Mouse (Mus musculus) hematopoietic stem cell, adult 5-6 weeks (primary cell): ENCODE data around the gene Prkd3. TPM values are rescaled to one million over a fixed set of nuclear protein-coding genes. Genes with fewer than 3 reads are reported as not detected.

ENCODE experiments used
- ATAC-seq, 2 experiments: fragments of 125-278 bp in 1 of 2; replicated peaks in 1 of 2; 2 replicates each; pipeline ENCODE4 v1.8.0; 2016 to 2017; ENCODE audit warnings: inconsistent platforms in 2 of 2, mild to moderate bottlenecking in 2 of 2, moderate number of reproducible peaks in 2 of 2, low read depth in 1 of 2, moderate TSS enrichment in 1 of 2; ENCODE audit not compliant: low FRiP score in 2 of 2, poor library complexity in 2 of 2, severe bottlenecking in 2 of 2, insufficient read depth in 1 of 2, low TSS enrichment in 1 of 2
- total RNA-seq: library from RNA; stranded (forward); fragments of 172-1452, 232-1000 nt; gene quantifications from 2 replicates; pipeline ENCODE4 v1.2.3, GENCODE M21; 2017

The Prkd3 gene
- total RNA-seq, 1 experiment from 2014 or later: 73.9 TPM

DNA sequence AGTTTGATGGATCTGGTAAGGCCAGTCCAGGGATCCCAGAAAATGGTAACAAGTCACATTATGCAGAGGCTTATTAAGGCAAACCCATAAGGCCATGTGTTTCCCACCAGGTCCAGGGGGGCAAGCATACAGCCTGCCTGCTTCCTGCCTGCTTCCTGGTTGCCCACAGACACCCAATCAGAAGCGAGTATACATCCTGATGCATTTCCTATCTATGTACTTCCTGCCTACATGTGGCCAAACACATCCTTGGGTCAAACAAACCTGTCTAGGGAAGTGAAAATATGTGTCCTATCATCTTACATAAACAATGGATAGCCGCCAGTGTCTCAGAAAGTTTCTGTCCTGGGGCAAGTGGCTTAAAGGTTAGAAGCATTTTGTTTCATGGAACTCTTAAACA is 117.5 kb downstream of the Prkd3 start:
- no peak; a peak in 1 of 4 replicates for ATAC-seq

Other genes with a start within 250 kb of the Prkd3 start
- gene Heatr5b, start 185.5 kb downstream of the Prkd3 start, total RNA-seq: 22.5 and 28.1 TPM in 2 replicates
- 16.7 and 34.4 TPM in 2 replicates for gene Gpatch11, start 185.2 kb downstream of the Prkd3 start, total RNA-seq
- gene Eif2ak2, start 138.2 kb downstream of the Prkd3 start, total RNA-seq: 70.4 and 76.2 TPM in 2 replicates
- 0.13 TPM in 1 of 2 replicates, not detected in the other for gene Sult6b1, start 113.8 kb downstream of the Prkd3 start, total RNA-seq
- gene Cebpzos, start 104.3 kb downstream of the Prkd3 start, total RNA-seq: 48.8 and 51.5 TPM in 2 replicates
- 157 and 297 TPM in 2 replicates for gene Cebpz, start 83.8 kb downstream of the Prkd3 start, total RNA-seq
- 39.7 and 46.3 TPM in 2 replicates for gene Ndufaf7, start 83.7 kb downstream of the Prkd3 start, total RNA-seq
- 0.79 and 3.4 TPM in 2 replicates for gene Qpct, start 31.1 kb upstream of the Prkd3 start, total RNA-seq